Mouse (Mus musculus) embryonic fibroblast, embryonic 13.5 days (primary cell): ENCODE data around the gene Ush2a.

Source experiments
- CTCF ChIP-seq: IDR thresholded peaks from 2 replicates; pipeline ENCODE4 v1.5.1; 2011; ENCODE audit warnings: mild to moderate bottlenecking, control low read depth, low read length, moderate library complexity, borderline replicate concordance; ENCODE audit not compliant: insufficient read depth
- POLR2A ChIP-seq: IDR thresholded peaks from 2 replicates; pipeline ENCODE4 v1.6.1; 2011; ENCODE audit warnings: low read depth, mild to moderate bottlenecking, control low read depth, low read length, moderate library complexity

- TF ChIP-seq POLR2A: no peak
- TF ChIP-seq CTCF: no peak
These were observed 748.8 kb downstream of the Ush2a start for GRCm38 (mm10) chr1:189010671-189011070.
